Mouse (Mus musculus) heart, embryonic 16.5 days (tissue): Measurements from ENCODE around the gene Rab3gap1. TPM values are rescaled to one million over a fixed set of nuclear protein-coding genes. Genes with fewer than 3 reads are reported as not detected.

Experiments
- ATAC-seq: fragments of 200-750 bp; cut with Nextera tagmentation; replicated peaks from 2 replicates; pipeline ENCODE4 v1.8.0; 2017; ENCODE audit warnings: moderate number of reproducible peaks; ENCODE audit not compliant: insufficient read depth, low FRiP score; ENCODE audit errors: extremely low read depth
- H3K27ac ChIP-seq: fragments of 300-500 bp; sonication (generic); 2 replicates; pipeline ENCODE4 v1.5.1; 2014; ENCODE audit warnings: mild to moderate bottlenecking, low read length, control low read depth, moderate library complexity
- H3K27me3 ChIP-seq: fragments of 300-500 bp; sonication (generic); 2 replicates; pipeline ENCODE4 v1.6.1; 2014; ENCODE audit warnings: low read length, mixed read lengths; ENCODE audit not compliant: control insufficient read depth, insufficient read depth
- H3K36me3 ChIP-seq: fragments of 300-500 bp; sonication (generic); 2 replicates; pipeline ENCODE4 v1.6.1; 2014; ENCODE audit not compliant: control insufficient read depth, insufficient read depth
- H3K4me1 ChIP-seq: fragments of 300-500 bp; sonication (generic); 2 replicates; pipeline ENCODE4 v1.6.1; 2014; ENCODE audit warnings: low read length, mixed read lengths; ENCODE audit not compliant: control insufficient read depth, insufficient read depth
- H3K4me2 ChIP-seq: fragments of 300-500 bp; sonication (generic); 2 replicates; pipeline ENCODE4 v1.6.1; 2014; ENCODE audit warnings: low read depth, mild to moderate bottlenecking, control low read depth, low read length
- H3K4me3 ChIP-seq: fragments of 300-500 bp; sonication (generic); 2 replicates; pipeline ENCODE4 v1.5.1; 2014; ENCODE audit warnings: mild to moderate bottlenecking, control low read depth, low read length
- H3K9ac ChIP-seq: fragments of 300-500 bp; sonication (generic); 2 replicates; pipeline ENCODE4 v1.6.1; 2014; ENCODE audit warnings: low read length, control low read depth
- H3K9me3 ChIP-seq: fragments of 300-500 bp; sonication (generic); replicated peaks from 2 replicates; pipeline ENCODE4 v1.6.1; 2016; ENCODE audit warnings: low read length; ENCODE audit not compliant: control insufficient read depth
- WGBS: fragments of 180-500 bp; shearing (Covaris S2); extraction: QIAGEN DNeasy Blood & Tissue Kit; methylation state at CpG from one replicate; pipeline ENCODE4 v1.1.7; 2014; 5-methylcytosine and 5-hydroxymethylcytosine counted together
- polyA plus RNA-seq: library from polyadenylated mRNA; unstranded; fragments of >200 nt; fragmentation: Nextera tagmentation; extraction: Ambion mirVana; gene quantifications from 2 replicates; pipeline ENCODE4 v1.2.1, GENCODE M21; 2015

The Rab3gap1 gene
- polyA plus RNA-seq, result 25.7 and 28.5 TPM in 2 replicates

- Histone ChIP-seq H3K36me3 (peaks cover 2% of the 10 kb centered on the region; the same call in 1 of the 2 replicates), H3K4me1 (peaks cover 6% of the 10 kb centered on the region), H3K9ac (peak within 1 kb of the TSS; percentile 80), H3K4me3 (peak within 1 kb of the TSS; percentile 71), H3K27me3 (no peaks in the 10 kb centered on the region), H3K9me3 (no peaks in the 10 kb centered on the region), H3K4me2 (peak within 1 kb of the TSS; percentile 78), H3K27ac (peak within 1 kb of the TSS; percentile 84)
- peak; percentile 96 for ATAC-seq
- 11% methylated on average over 47 of the region's 47 CpGs for WGBS
Measured at GRCm38 (mm10) chr1:127868300-127869261, at the start of gene Rab3gap1. TSS of gene Rab3gap1 (plus strand) at chr1:127868773.

DNA sequence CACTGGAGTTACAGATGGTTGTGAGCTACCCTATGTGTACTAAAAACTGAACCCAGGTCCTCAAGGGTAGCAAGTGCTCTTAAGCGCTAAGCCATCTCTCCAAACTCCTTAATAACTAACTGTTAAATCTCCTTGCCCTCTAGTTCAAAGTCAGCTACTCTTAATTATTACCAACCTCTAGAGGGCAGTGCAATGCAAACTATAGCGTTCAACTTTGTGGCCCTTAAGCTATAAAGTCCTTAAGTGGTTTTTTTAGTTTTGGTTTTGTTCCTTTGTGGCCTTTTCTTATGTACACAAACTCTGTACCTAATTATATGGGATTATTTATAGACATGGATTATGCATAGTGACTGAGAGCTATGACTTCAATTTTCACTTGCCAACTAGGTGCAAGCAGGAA, 41.2 kb upstream of the Rab3gap1 start:
- Histone ChIP-seq H3K4me2 (no peak overlapping the region), H3K27ac (no peak overlapping the region), H3K9me3 (no peaks in the 10 kb centered on the region), H3K36me3 (no peaks in the 10 kb centered on the region), H3K4me1 (no peaks in the 10 kb centered on the region), H3K9ac (no peak overlapping the region), H3K4me3 (no peak overlapping the region), H3K27me3 (no peaks in the 10 kb centered on the region)
- WGBS, result 13% methylated on average over 2 of the region's 2 CpGs
- no peak for ATAC-seq

DNA sequence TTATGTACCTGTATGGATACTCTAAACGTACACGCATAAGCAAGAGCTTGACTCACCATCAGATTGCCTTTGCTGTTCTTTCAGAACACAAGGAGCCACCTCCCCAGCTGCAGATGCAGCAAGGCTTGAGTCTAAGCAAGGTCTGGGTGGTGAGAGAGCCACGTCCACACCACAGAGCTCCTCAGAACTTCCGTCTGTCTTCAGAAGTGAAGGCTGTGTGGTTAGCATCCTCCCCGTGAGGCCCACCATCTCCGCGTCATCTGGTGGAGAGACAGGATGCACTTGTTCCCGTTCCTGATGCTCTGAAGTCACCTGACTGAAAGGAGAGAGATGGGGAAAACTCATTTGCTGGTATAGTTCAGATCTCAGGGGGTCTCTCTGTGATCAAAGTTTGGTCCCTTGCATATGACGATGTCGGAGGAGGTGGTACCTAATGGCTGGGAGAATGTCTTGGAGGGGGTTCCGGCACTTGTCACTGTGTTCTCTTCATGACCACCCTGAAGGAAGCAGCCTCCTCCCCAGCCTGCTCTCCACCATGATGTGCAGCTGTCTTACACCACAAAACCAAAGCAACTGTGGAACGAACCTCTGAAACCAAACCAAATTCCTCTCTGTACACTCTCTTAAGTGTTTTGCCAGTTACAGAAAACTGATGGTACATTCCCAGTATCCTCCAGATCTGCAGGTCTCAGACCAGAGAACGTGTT, 38.2 kb upstream of the Rab3gap1 start:
- H3K36me3 ChIP-seq, result no peaks in the 10 kb centered on the region
- H3K9ac ChIP-seq, result no peak overlapping the region
- 73% methylated on average over 13 of the region's 13 CpGs for WGBS
- no peak overlapping the region for H3K4me3 ChIP-seq
- H3K4me2 ChIP-seq, result no peak overlapping the region
- H3K27me3 ChIP-seq, result no peaks in the 10 kb centered on the region
- H3K9me3 ChIP-seq, result no peaks in the 10 kb centered on the region
- H3K4me1 ChIP-seq, result no peaks in the 10 kb centered on the region
- H3K27ac ChIP-seq, result no peak overlapping the region
- ATAC-seq, result peak; percentile 70; the same call in 1 of the 2 replicates

GRCm38 (mm10) chr1:127833714-127834113, 34.9 kb upstream of the Rab3gap1 start:
- no peak overlapping the region for H3K4me3 ChIP-seq
- H3K4me1 ChIP-seq, result no peaks in the 10 kb centered on the region
- WGBS, result 29% methylated on average over 2 of the region's 2 CpGs
- no peaks in the 10 kb centered on the region for H3K9me3 ChIP-seq
- H3K27me3 ChIP-seq, result no peaks in the 10 kb centered on the region
- ATAC-seq, result no peak
- no peaks in the 10 kb centered on the region for H3K36me3 ChIP-seq
- H3K27ac ChIP-seq, result no peak overlapping the region
- no peak overlapping the region for H3K9ac ChIP-seq
- H3K4me2 ChIP-seq, result no peak overlapping the region

DNA sequence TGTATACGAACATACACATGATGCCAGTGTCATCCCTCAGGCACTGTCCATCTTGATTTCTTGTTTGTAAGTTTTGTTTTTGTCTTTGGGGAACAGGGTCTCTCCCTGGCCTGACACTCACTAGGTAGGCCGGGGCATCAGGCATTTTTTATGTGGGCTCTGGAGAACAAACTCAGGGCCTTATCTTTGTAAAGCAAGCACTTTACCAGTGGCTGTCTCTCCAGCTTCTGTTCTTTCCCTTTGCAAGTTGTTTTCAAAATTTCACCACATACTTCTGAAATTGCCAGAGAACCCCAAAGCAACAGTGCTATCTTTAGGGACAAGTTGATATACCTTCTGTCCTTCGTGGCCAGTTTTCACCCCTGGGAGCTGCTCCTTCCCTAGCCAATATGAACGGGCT, 34.4 kb upstream of the Rab3gap1 start:
- H3K9ac ChIP-seq, result no peak overlapping the region
- no peak overlapping the region for H3K27ac ChIP-seq
- H3K27me3 ChIP-seq, result no peaks in the 10 kb centered on the region
- no peaks in the 10 kb centered on the region for H3K9me3 ChIP-seq
- no peak overlapping the region for H3K4me2 ChIP-seq
- no peak overlapping the region for H3K4me3 ChIP-seq
- H3K4me1 ChIP-seq, result no peaks in the 10 kb centered on the region
- 39% methylated on average over 4 of the region's 4 CpGs for WGBS
- no peak for ATAC-seq
- no peaks in the 10 kb centered on the region for H3K36me3 ChIP-seq

DNA sequence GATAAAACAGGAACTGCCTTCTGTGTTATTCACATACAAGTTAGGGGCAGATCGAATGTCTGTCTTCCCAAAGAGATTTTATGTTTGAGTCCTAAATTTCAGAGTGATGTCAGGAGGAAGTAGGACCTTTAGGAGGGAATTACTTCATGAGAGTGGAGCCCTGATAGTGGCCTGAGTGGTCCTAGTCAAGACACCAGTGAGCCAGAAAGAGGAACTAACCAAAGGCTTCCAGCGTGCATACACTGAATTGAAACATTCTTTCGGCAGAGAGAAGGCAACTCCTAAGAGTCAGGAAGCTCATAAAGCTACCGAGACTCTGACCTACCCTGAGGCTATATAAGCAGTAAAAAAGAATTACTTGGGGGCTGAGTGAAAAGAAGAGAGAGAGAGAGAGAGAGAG, 32.0 kb upstream of the Rab3gap1 start:
- no peaks in the 10 kb centered on the region for H3K36me3 ChIP-seq
- no peak overlapping the region for H3K27ac ChIP-seq
- ATAC-seq, result no peak
- no peak overlapping the region for H3K4me2 ChIP-seq
- no peaks in the 10 kb centered on the region for H3K27me3 ChIP-seq
- no peaks in the 10 kb centered on the region for H3K4me1 ChIP-seq
- H3K9ac ChIP-seq, result no peak overlapping the region
- H3K9me3 ChIP-seq, result no peaks in the 10 kb centered on the region
- no peak overlapping the region for H3K4me3 ChIP-seq
- WGBS, result 64% methylated on average over 4 of the region's 4 CpGs

DNA sequence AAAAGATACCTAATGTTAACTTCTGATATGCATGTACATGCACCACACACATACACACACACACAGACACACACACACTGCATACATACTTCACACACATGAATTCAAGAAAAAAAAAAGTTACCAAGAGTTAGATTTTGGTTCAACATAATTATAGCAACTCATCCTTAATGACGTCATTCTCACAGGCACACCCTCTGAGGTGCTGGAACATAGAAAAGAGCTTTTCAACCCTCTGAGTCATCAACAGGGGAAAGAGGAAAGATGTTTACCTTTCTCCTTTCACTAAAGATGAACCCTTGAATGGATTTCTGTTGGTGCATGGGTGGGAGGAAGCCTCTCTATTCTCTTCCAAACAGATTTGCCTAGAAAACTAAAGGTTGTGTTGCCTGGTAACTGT, 30.0 kb upstream of the Rab3gap1 start:
- no peak overlapping the region for H3K9ac ChIP-seq
- H3K36me3 ChIP-seq, result no peaks in the 10 kb centered on the region
- no peak for ATAC-seq
- no peaks in the 10 kb centered on the region for H3K9me3 ChIP-seq
- no peaks in the 10 kb centered on the region for H3K27me3 ChIP-seq
- no peak overlapping the region for H3K4me3 ChIP-seq
- no peaks in the 10 kb centered on the region for H3K4me1 ChIP-seq
- no peak overlapping the region for H3K4me2 ChIP-seq
- no peak overlapping the region for H3K27ac ChIP-seq
- 58% methylated on average over 1 of the region's 1 CpGs for WGBS

DNA sequence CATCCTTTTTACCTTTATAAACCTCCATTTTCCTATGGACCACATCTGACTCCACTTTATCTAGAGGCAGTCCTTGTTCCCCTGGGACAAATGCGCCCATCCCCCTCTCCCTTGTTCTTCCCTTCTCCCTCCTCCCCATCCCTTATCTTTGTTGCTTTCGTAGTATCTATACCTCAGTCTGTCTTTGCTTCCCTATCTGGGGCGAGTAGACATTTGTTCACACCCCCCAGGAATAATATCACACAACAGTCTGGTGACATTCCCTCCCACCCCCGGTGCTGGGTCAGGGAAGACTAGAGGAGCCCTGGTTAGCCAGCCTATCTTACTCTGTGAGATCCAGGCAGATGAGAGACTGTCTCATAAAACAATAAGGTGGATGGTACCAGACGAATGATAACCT, 23.1 kb upstream of the Rab3gap1 start:
- no peak overlapping the region for H3K27ac ChIP-seq
- H3K4me1 ChIP-seq, result no peaks in the 10 kb centered on the region
- H3K4me2 ChIP-seq, result no peak overlapping the region
- no peaks in the 10 kb centered on the region for H3K9me3 ChIP-seq
- H3K27me3 ChIP-seq, result no peaks in the 10 kb centered on the region
- H3K36me3 ChIP-seq, result no peaks in the 10 kb centered on the region
- no peak for ATAC-seq
- no peak overlapping the region for H3K9ac ChIP-seq
- WGBS, result 55% methylated on average over 5 of the region's 5 CpGs
- H3K4me3 ChIP-seq, result no peak overlapping the region

- H3K9ac ChIP-seq, result no peak overlapping the region
- H3K27ac ChIP-seq, result 0 out of 2 replicates have a peak overlapping the region, but pooled peaks have one; percentile 7
- no peak overlapping the region for H3K4me2 ChIP-seq
- no peak overlapping the region for H3K4me3 ChIP-seq
- no peak for ATAC-seq
- 47% methylated on average over 7 of the region's 7 CpGs for WGBS
- no peaks in the 10 kb centered on the region for H3K27me3 ChIP-seq
- H3K4me1 ChIP-seq, result no peaks in the 10 kb centered on the region
- H3K9me3 ChIP-seq, result peaks cover 8% of the 10 kb centered on the region
- no peaks in the 10 kb centered on the region for H3K36me3 ChIP-seq
Measured at GRCm38 (mm10) chr1:127850075-127850610, 18.4 kb upstream of the Rab3gap1 start.
